Mouse (Mus musculus) kidney, adult 2 months (tissue): ENCODE measurements at regions not wholly inside any gene's neighbourhood (a gene's known extent, or its start where the extent isn't known, plus 50 kb on each side); places are given as distances from the start of the nearest gene placed in this dataset.

ENCODE experiments used
- CTCF ChIP-seq: fragments of 200-500 bp; conservative IDR thresholded peaks from 2 replicates; pipeline ENCODE4 v1.5.1; 2011; ENCODE audit warnings: low read depth, mild to moderate bottlenecking, control low read depth, low read length, moderate library complexity, mixed read lengths; ENCODE audit not compliant: insufficient read depth, insufficient read length
- POLR2A ChIP-seq: fragments of 200-500 bp; IDR thresholded peaks from one replicate; pipeline ENCODE4 v1.6.1; 2011; ENCODE audit warnings: low read depth, low read length, control low read depth

- TF ChIP-seq CTCF = no peak
- no peak for TF ChIP-seq POLR2A
Measured at GRCm38 (mm10) chr7:116857744-116858143, 353.6 kb downstream of the Nucb2 start.
